Mouse (Mus musculus): ENCODE measurements around the gene Ppara. TPM values are rescaled to one million over a fixed set of nuclear protein-coding genes. Genes with fewer than 3 reads are reported as not detected.
A peak's percentile ranks its signal among the peaks of the same experiment; 100 is the strongest.

The Ppara gene
- polyA plus RNA-seq, 1 experiment from 2014 or later = 6.0 TPM

- ATAC-seq (ENCODE audit: low read depth) (no peak), DNase-seq (ENCODE audit: low spot score) (no peak)
- no peak overlapping the region for H3K27ac ChIP-seq (replicated peaks; ENCODE audit: low read depth, low read length)
- 90% methylated on average over 4 of the region's 4 CpGs for WGBS
- no peaks in the 10 kb centered on the region for H3K4me1 ChIP-seq (ENCODE audit: control insufficient read depth, insufficient read depth, low read length)
- H3K4me2 ChIP-seq (ENCODE audit: low read depth, low read length) = no peak overlapping the region
- no peaks in the 10 kb centered on the region for H3K36me3 ChIP-seq (ENCODE audit: control insufficient read depth, insufficient read depth, low read length)
- H3K4me3 ChIP-seq (ENCODE audit: low read depth, low read length) = no peak overlapping the region
- H3K27me3 ChIP-seq (replicated peaks; ENCODE audit: control insufficient read depth, insufficient read depth, low read length) = no peaks in the 10 kb centered on the region
- peaks cover 4% of the 10 kb centered on the region; the same call in 1 of the 2 replicates for H3K9me3 ChIP-seq (ENCODE audit: control insufficient read depth, low read length)
- no peak overlapping the region for H3K9ac ChIP-seq (ENCODE audit: low read depth, low read length)
Observed at GRCm38 (mm10) chr15:85783146-85783545, 48.4 kb downstream of the Ppara start.

DNA sequence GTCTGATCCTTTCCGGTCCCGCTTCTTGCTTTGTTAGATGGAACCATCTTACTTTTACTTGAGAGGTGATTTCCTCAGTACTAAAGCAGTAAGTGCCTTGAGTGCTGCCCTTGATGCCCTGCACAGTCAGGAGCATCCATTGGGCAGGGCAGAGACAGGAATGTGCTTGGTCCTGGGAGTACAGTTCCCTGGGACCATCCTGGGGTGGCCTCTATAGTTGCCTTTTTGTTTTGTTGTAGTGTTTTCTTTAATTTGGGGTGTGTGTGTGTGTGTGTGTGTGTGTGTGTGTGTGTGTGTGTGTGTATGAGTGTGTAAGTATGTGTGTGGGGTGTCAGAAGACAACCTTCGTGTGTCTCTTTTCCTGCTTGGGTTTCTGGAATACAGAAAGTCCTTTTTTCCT is 49.6 kb downstream of the Ppara start:
- Histone ChIP-seq H3K4me3 (ENCODE audit: low read depth, low read length) (no peak overlapping the region), H3K4me1 (ENCODE audit: control insufficient read depth, insufficient read depth, low read length) (no peaks in the 10 kb centered on the region), H3K4me2 (ENCODE audit: low read depth, low read length) (no peak overlapping the region), H3K27ac (replicated peaks; ENCODE audit: low read depth, low read length) (no peak overlapping the region), H3K9me3 (ENCODE audit: control insufficient read depth, low read length) (peaks cover 4% of the 10 kb centered on the region; the same call in 1 of the 2 replicates), H3K9ac (ENCODE audit: low read depth, low read length) (no peak overlapping the region), H3K27me3 (replicated peaks; ENCODE audit: control insufficient read depth, insufficient read depth, low read length) (no peaks in the 10 kb centered on the region), H3K36me3 (ENCODE audit: control insufficient read depth, insufficient read depth, low read length) (no peaks in the 10 kb centered on the region)
- ATAC-seq (ENCODE audit: low read depth) (no peak), DNase-seq (ENCODE audit: low spot score) (no peak)
- 83% methylated on average over 3 of the region's 3 CpGs for WGBS

DNA sequence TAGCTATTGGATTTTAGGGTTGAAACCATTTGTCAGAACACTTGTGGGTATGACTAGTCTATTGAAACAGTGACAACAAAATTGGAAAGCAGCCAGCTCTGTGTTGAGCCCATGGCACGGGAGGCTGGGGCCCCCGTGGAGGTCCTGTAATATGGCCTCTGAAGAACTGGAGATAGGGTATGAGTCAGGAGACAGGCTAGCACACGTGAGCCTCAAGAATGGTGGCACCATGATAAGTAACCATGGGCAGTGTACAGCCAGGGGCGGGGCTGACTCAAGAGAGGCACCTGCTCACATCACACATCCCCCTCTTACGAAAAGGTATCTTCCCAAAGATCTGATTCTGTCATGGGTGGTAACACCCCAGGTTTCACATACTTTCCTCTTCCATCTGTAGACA is 51.9 kb downstream of the Ppara start:
- no peak for ATAC-seq (ENCODE audit: low read depth)
- 63% methylated on average over 4 of the region's 5 CpGs for WGBS
- H3K9ac ChIP-seq (ENCODE audit: low read depth, low read length) = no peak overlapping the region
- no peaks in the 10 kb centered on the region for H3K4me1 ChIP-seq (ENCODE audit: control insufficient read depth, insufficient read depth, low read length)
- DNase-seq (ENCODE audit: low spot score) = no peak
- H3K27ac ChIP-seq (replicated peaks; ENCODE audit: low read depth, low read length) = no peak overlapping the region
- H3K4me2 ChIP-seq (ENCODE audit: low read depth, low read length) = no peak overlapping the region
- H3K9me3 ChIP-seq (ENCODE audit: control insufficient read depth, low read length) = peaks cover 4% of the 10 kb centered on the region; the same call in 1 of the 2 replicates
- no peaks in the 10 kb centered on the region for H3K27me3 ChIP-seq (replicated peaks; ENCODE audit: control insufficient read depth, insufficient read depth, low read length)
- H3K36me3 ChIP-seq (ENCODE audit: control insufficient read depth, insufficient read depth, low read length) = no peaks in the 10 kb centered on the region
- H3K4me3 ChIP-seq (ENCODE audit: low read depth, low read length) = no peak overlapping the region

DNA sequence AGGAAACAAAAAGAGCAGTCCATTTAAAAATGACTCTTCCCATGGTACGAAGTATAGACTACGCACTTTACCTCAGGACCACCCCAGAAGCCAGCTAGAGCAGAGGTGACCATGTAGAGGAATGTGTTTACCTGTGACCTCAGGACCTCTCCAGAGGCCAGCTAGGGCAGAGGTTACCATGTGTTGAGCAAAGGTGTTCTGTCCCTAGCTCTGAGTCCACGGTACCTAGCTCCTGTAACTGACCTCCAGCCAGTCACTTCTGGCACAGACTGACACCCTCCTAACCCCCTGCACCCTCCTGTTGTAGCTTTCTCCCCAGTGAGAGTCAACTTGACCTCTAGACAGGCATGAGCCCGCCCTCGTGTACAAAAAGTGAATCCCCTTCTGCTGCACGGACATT is 52.7 kb downstream of the Ppara start:
- ATAC-seq (ENCODE audit: low read depth) (no peak), DNase-seq (ENCODE audit: low spot score) (no peak)
- Histone ChIP-seq H3K27ac (replicated peaks; ENCODE audit: low read depth, low read length) (no peak overlapping the region), H3K9me3 (ENCODE audit: control insufficient read depth, low read length) (peaks cover 4% of the 10 kb centered on the region; the same call in 1 of the 2 replicates), H3K27me3 (replicated peaks; ENCODE audit: control insufficient read depth, insufficient read depth, low read length) (no peaks in the 10 kb centered on the region), H3K4me2 (ENCODE audit: low read depth, low read length) (no peak overlapping the region), H3K4me1 (ENCODE audit: control insufficient read depth, insufficient read depth, low read length) (no peaks in the 10 kb centered on the region), H3K36me3 (ENCODE audit: control insufficient read depth, insufficient read depth, low read length) (no peaks in the 10 kb centered on the region), H3K9ac (ENCODE audit: low read depth, low read length) (no peak overlapping the region), H3K4me3 (ENCODE audit: low read depth, low read length) (no peak overlapping the region)
- 91% methylated on average over 6 of the region's 6 CpGs for WGBS

- H3K9ac ChIP-seq (ENCODE audit: low read depth, low read length) = no peak overlapping the region
- H3K4me1 ChIP-seq (ENCODE audit: control insufficient read depth, insufficient read depth, low read length) = no peaks in the 10 kb centered on the region
- no peaks in the 10 kb centered on the region for H3K27me3 ChIP-seq (replicated peaks; ENCODE audit: control insufficient read depth, insufficient read depth, low read length)
- peaks cover 4% of the 10 kb centered on the region; the same call in 1 of the 2 replicates for H3K9me3 ChIP-seq (ENCODE audit: control insufficient read depth, low read length)
- H3K4me3 ChIP-seq (ENCODE audit: low read depth, low read length) = no peak overlapping the region
- no peaks in the 10 kb centered on the region for H3K36me3 ChIP-seq (ENCODE audit: control insufficient read depth, insufficient read depth, low read length)
- 95% methylated on average over 4 of the region's 4 CpGs for WGBS
- no peak overlapping the region for H3K27ac ChIP-seq (replicated peaks; ENCODE audit: low read depth, low read length)
- DNase-seq (ENCODE audit: low spot score) = no peak
- no peak for ATAC-seq (ENCODE audit: low read depth)
- H3K4me2 ChIP-seq (ENCODE audit: low read depth, low read length) = no peak overlapping the region
Observed at GRCm38 (mm10) chr15:85788051-85788450, 53.3 kb downstream of the Ppara start.

- DNase-seq (ENCODE audit: low spot score) (no peak), ATAC-seq (ENCODE audit: low read depth) (no peak)
- no peak overlapping the region for H3K9ac ChIP-seq (ENCODE audit: low read depth, low read length)
- no peaks in the 10 kb centered on the region for H3K9me3 ChIP-seq (ENCODE audit: control insufficient read depth, low read length)
- no peak overlapping the region for H3K4me2 ChIP-seq (ENCODE audit: low read depth, low read length)
- no peak overlapping the region for H3K4me3 ChIP-seq (ENCODE audit: low read depth, low read length)
- H3K27me3 ChIP-seq (replicated peaks; ENCODE audit: control insufficient read depth, insufficient read depth, low read length) = no peaks in the 10 kb centered on the region
- no peaks in the 10 kb centered on the region for H3K36me3 ChIP-seq (ENCODE audit: control insufficient read depth, insufficient read depth, low read length)
- H3K27ac ChIP-seq (replicated peaks; ENCODE audit: low read depth, low read length) = no peak overlapping the region
- no peaks in the 10 kb centered on the region for H3K4me1 ChIP-seq (ENCODE audit: control insufficient read depth, insufficient read depth, low read length)
- WGBS = 72% methylated on average over 16 of the region's 16 CpGs
Observed at GRCm38 (mm10) chr15:85788633-85789032, 53.9 kb downstream of the Ppara start.

DNA sequence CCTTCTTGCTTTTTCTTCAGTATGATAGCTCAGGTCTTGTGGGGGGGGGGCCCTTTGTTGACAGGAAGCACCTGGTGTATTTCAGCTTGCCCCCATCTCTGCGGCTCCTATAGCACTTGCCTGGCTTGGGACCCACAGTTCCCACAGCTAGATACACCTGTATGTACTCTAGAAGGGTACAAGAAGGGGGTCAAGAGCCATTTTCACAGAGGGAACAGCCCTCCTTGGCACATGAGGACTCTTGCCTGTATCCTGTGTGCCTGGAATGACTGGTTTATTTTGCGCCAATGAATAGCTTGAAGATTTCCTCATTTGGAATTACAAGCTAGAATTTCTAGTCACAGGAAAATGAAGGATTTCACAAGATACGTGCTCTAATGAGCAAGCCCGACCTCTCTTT is 56.7 kb downstream of the Ppara start:
- no peak overlapping the region for H3K4me2 ChIP-seq (ENCODE audit: low read depth, low read length)
- no peaks in the 10 kb centered on the region for H3K36me3 ChIP-seq (ENCODE audit: control insufficient read depth, insufficient read depth, low read length)
- DNase-seq (ENCODE audit: low spot score) (peak; percentile 11), ATAC-seq (ENCODE audit: low read depth) (peak; percentile 65; the same call in 1 of the 2 replicates)
- H3K9me3 ChIP-seq (ENCODE audit: control insufficient read depth, low read length) = no peaks in the 10 kb centered on the region
- 85% methylated on average over 4 of the region's 4 CpGs for WGBS
- no peaks in the 10 kb centered on the region for H3K27me3 ChIP-seq (replicated peaks; ENCODE audit: control insufficient read depth, insufficient read depth, low read length)
- H3K9ac ChIP-seq (ENCODE audit: low read depth, low read length) = no peak overlapping the region
- H3K4me1 ChIP-seq (ENCODE audit: control insufficient read depth, insufficient read depth, low read length) = no peaks in the 10 kb centered on the region
- H3K4me3 ChIP-seq (ENCODE audit: low read depth, low read length) = no peak overlapping the region
- H3K27ac ChIP-seq (replicated peaks; ENCODE audit: low read depth, low read length) = no peak overlapping the region

DNA sequence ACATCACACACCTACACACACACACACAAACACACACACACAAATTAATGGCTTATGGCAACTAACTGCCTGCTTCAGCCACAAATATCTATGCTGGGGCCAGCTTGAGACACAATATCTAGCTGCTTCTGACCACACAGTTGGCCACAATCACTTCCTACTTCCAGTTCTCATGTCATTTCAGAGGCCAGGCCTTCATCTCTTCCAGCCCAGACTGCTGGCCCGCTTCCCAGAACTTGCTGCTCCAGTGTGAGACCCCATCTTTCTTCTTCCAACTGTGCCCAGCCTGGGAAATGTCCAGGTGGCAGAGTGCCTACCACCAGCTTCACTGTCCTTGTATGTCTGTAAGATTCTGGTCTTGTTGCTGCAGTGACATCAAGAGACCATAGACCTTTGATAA is 58.0 kb downstream of the Ppara start:
- Histone ChIP-seq H3K27ac (replicated peaks; ENCODE audit: low read depth, low read length) (no peak overlapping the region), H3K36me3 (ENCODE audit: control insufficient read depth, insufficient read depth, low read length) (no peaks in the 10 kb centered on the region), H3K9me3 (ENCODE audit: control insufficient read depth, low read length) (no peaks in the 10 kb centered on the region), H3K9ac (ENCODE audit: low read depth, low read length) (no peak overlapping the region), H3K4me2 (ENCODE audit: low read depth, low read length) (no peak overlapping the region), H3K27me3 (replicated peaks; ENCODE audit: control insufficient read depth, insufficient read depth, low read length) (no peaks in the 10 kb centered on the region), H3K4me3 (ENCODE audit: low read depth, low read length) (no peak overlapping the region), H3K4me1 (ENCODE audit: control insufficient read depth, insufficient read depth, low read length) (no peaks in the 10 kb centered on the region)
- DNase-seq (ENCODE audit: low spot score) (peak; percentile 63), ATAC-seq (ENCODE audit: low read depth) (no peak)
- 75% methylated on average over 1 of the region's 1 CpGs for WGBS

GRCm38 (mm10) chr15:85795516-85795915 is 60.7 kb downstream of the Ppara start:
- Histone ChIP-seq H3K4me3 (ENCODE audit: low read depth, low read length) (no peak overlapping the region), H3K9me3 (ENCODE audit: control insufficient read depth, low read length) (no peaks in the 10 kb centered on the region), H3K27ac (replicated peaks; ENCODE audit: low read depth, low read length) (no peak overlapping the region), H3K4me1 (ENCODE audit: control insufficient read depth, insufficient read depth, low read length) (no peaks in the 10 kb centered on the region), H3K36me3 (ENCODE audit: control insufficient read depth, insufficient read depth, low read length) (no peaks in the 10 kb centered on the region), H3K9ac (ENCODE audit: low read depth, low read length) (no peak overlapping the region), H3K27me3 (replicated peaks; ENCODE audit: control insufficient read depth, insufficient read depth, low read length) (no peaks in the 10 kb centered on the region), H3K4me2 (ENCODE audit: low read depth, low read length) (no peak overlapping the region)
- ATAC-seq (ENCODE audit: low read depth) = no peak
- no peak for DNase-seq (ENCODE audit: low spot score)
- 77% methylated on average over 6 of the region's 6 CpGs for WGBS
